Mouse (Mus musculus) kidney, embryonic 15.5 days (tissue): ENCODE measurements around the gene Kif3b. TPM values are rescaled to one million over a fixed set of nuclear protein-coding genes. Genes with fewer than 3 reads are reported as not detected.

Source experiments
- ATAC-seq: fragments of 200-750 bp; cut with Nextera tagmentation; replicated peaks from 2 replicates; pipeline ENCODE4 v1.8.0; 2017; ENCODE audit warnings: moderate TSS enrichment; ENCODE audit not compliant: low FRiP score
- H3K27ac ChIP-seq: fragments of 300-500 bp; sonication (generic); 2 replicates; pipeline ENCODE4 v1.5.1; 2015; ENCODE audit warnings: mild to moderate bottlenecking, inconsistent platforms
- H3K27me3 ChIP-seq: fragments of 300-500 bp; sonication (generic); 2 replicates; pipeline ENCODE4 v1.6.1; 2015; ENCODE audit warnings: inconsistent platforms
- H3K36me3 ChIP-seq: fragments of 300-500 bp; sonication (generic); 2 replicates; pipeline ENCODE4 v1.6.1; 2015; ENCODE audit warnings: inconsistent platforms
- H3K4me1 ChIP-seq: fragments of 300-500 bp; sonication (generic); 2 replicates; pipeline ENCODE4 v1.6.1; 2015; ENCODE audit warnings: inconsistent platforms
- H3K4me2 ChIP-seq: fragments of 300-500 bp; sonication (generic); 2 replicates; pipeline ENCODE4 v1.6.1; 2015; ENCODE audit warnings: moderate library complexity, mild to moderate bottlenecking, inconsistent platforms
- H3K4me3 ChIP-seq: fragments of 300-500 bp; sonication (generic); replicated peaks from 2 replicates; pipeline ENCODE4 v1.5.1; 2015; ENCODE audit warnings: mild to moderate bottlenecking, inconsistent platforms
- H3K9ac ChIP-seq: fragments of 300-500 bp; sonication (generic); 2 replicates; pipeline ENCODE4 v1.6.1; 2015; ENCODE audit warnings: mild to moderate bottlenecking, inconsistent platforms
- H3K9me3 ChIP-seq: fragments of 300-500 bp; sonication (generic); replicated peaks from 2 replicates; pipeline ENCODE4 v1.6.1; 2016; ENCODE audit warnings: inconsistent platforms
- WGBS: fragments of 180-500 bp; shearing (Covaris S2); methylation state at CpG from one replicate; pipeline ENCODE4 v1.1.7; 2015; ENCODE audit warnings: mixed read lengths; 5-methylcytosine and 5-hydroxymethylcytosine counted together
- polyA plus RNA-seq: library from polyadenylated mRNA; unstranded; fragments of >200 nt; fragmentation: Nextera tagmentation; extraction: Ambion mirVana; gene quantifications from 2 replicates; pipeline ENCODE4 v1.2.1, GENCODE M21; 2015

Kif3b gene
- polyA plus RNA-seq, 1 experiment from 2014 or later, result 9.0 TPM

GRCm38 (mm10) chr2:153301123-153301522, 9.9 kb downstream of the Kif3b start:
- no peaks in the 10 kb centered on the region for H3K9me3 ChIP-seq
- ATAC-seq, result no peak
- H3K36me3 ChIP-seq, result peaks cover 4% of the 10 kb centered on the region; the same call in 1 of the 2 replicates
- H3K4me1 ChIP-seq, result peaks cover 14% of the 10 kb centered on the region
- no peak overlapping the region for H3K27ac ChIP-seq
- WGBS, result 92% methylated on average over 5 of the region's 5 CpGs
- H3K4me2 ChIP-seq, result no peak overlapping the region
- H3K4me3 ChIP-seq, result no peak overlapping the region
- no peaks in the 10 kb centered on the region for H3K27me3 ChIP-seq
- H3K9ac ChIP-seq, result no peak overlapping the region

- H3K36me3 ChIP-seq, result peaks cover 4% of the 10 kb centered on the region; the same call in 1 of the 2 replicates
- H3K4me1 ChIP-seq, result peaks cover 7% of the 10 kb centered on the region
- H3K9ac ChIP-seq, result no peak overlapping the region
- WGBS, result 55% methylated on average over 6 of the region's 6 CpGs
- H3K27me3 ChIP-seq, result no peaks in the 10 kb centered on the region
- H3K4me3 ChIP-seq, result no peak overlapping the region
- no peak for ATAC-seq
- no peak overlapping the region for H3K4me2 ChIP-seq
- no peaks in the 10 kb centered on the region for H3K9me3 ChIP-seq
- H3K27ac ChIP-seq, result no peak overlapping the region
These were observed 14.0 kb downstream of the Kif3b start for GRCm38 (mm10) chr2:153305240-153305639.

GRCm38 (mm10) chr2:153308586-153308985, 17.4 kb downstream of the Kif3b start:
- ATAC-seq, result no peak
- peaks cover 7% of the 10 kb centered on the region for H3K4me1 ChIP-seq
- 54% methylated on average over 7 of the region's 7 CpGs for WGBS
- H3K27me3 ChIP-seq, result no peaks in the 10 kb centered on the region
- H3K9me3 ChIP-seq, result no peaks in the 10 kb centered on the region
- no peak overlapping the region for H3K4me3 ChIP-seq
- H3K4me2 ChIP-seq, result no peak overlapping the region
- H3K9ac ChIP-seq, result no peak overlapping the region
- H3K27ac ChIP-seq, result no peak overlapping the region
- H3K36me3 ChIP-seq, result 0 out of 2 replicates have a peak, but pooled peaks cover under 1% of the 10 kb centered on the region

- H3K36me3 ChIP-seq, result no peaks in the 10 kb centered on the region
- H3K4me2 ChIP-seq, result no peak overlapping the region
- no peak overlapping the region for H3K9ac ChIP-seq
- H3K4me3 ChIP-seq, result no peak overlapping the region
- H3K27ac ChIP-seq, result no peak overlapping the region
- peaks cover 7% of the 10 kb centered on the region for H3K4me1 ChIP-seq
- 47% methylated on average over 8 of the region's 8 CpGs for WGBS
- no peaks in the 10 kb centered on the region for H3K27me3 ChIP-seq
- ATAC-seq, result no peak
- no peaks in the 10 kb centered on the region for H3K9me3 ChIP-seq
These were observed 17.9 kb downstream of the Kif3b start for GRCm38 (mm10) chr2:153309106-153309505.

- Histone ChIP-seq H3K4me3 (no peak overlapping the region), H3K9me3 (no peaks in the 10 kb centered on the region), H3K9ac (no peak overlapping the region), H3K27me3 (no peaks in the 10 kb centered on the region), H3K27ac (no peak overlapping the region), H3K36me3 (no peaks in the 10 kb centered on the region), H3K4me2 (no peak overlapping the region), H3K4me1 (peaks cover 7% of the 10 kb centered on the region)
- 76% methylated on average over 6 of the region's 6 CpGs for WGBS
- ATAC-seq, result no peak
These were observed 19.0 kb downstream of the Kif3b start for GRCm38 (mm10) chr2:153310228-153310627.

- Histone ChIP-seq H3K4me2 (no peak overlapping the region), H3K4me1 (peaks cover 7% of the 10 kb centered on the region), H3K27ac (no peak overlapping the region), H3K4me3 (no peak overlapping the region), H3K9ac (no peak overlapping the region), H3K36me3 (peaks cover 19% of the 10 kb centered on the region), H3K27me3 (no peaks in the 10 kb centered on the region), H3K9me3 (no peaks in the 10 kb centered on the region)
- WGBS, result 92% methylated on average over 9 of the region's 9 CpGs
- no peak for ATAC-seq
These were observed 21.7 kb downstream of the Kif3b start for GRCm38 (mm10) chr2:153312884-153313283.

GRCm38 (mm10) chr2:153318408-153318807, 27.2 kb downstream of the Kif3b start:
- Histone ChIP-seq H3K4me1 (no peaks in the 10 kb centered on the region), H3K4me3 (no peak overlapping the region), H3K27ac (no peak overlapping the region), H3K9me3 (no peaks in the 10 kb centered on the region), H3K27me3 (no peaks in the 10 kb centered on the region), H3K36me3 (peaks cover 59% of the 10 kb centered on the region), H3K4me2 (no peak overlapping the region), H3K9ac (no peak overlapping the region)
- ATAC-seq, result no peak
- WGBS, result 93% methylated on average over 4 of the region's 4 CpGs

GRCm38 (mm10) chr2:153319036-153319643, 27.9 kb downstream of the Kif3b start:
- Histone ChIP-seq H3K4me1 (no peaks in the 10 kb centered on the region), H3K4me2 (no peak overlapping the region), H3K9me3 (no peaks in the 10 kb centered on the region), H3K27me3 (no peaks in the 10 kb centered on the region), H3K27ac (peak overlapping the region; percentile 45), H3K36me3 (peaks cover 66% of the 10 kb centered on the region), H3K4me3 (no peak overlapping the region), H3K9ac (no peak overlapping the region)
- ATAC-seq, result no peak
- WGBS, result 78% methylated on average over 8 of the region's 8 CpGs

GRCm38 (mm10) chr2:153325706-153326376, 34.6 kb downstream of the Kif3b start:
- WGBS, result 70% methylated on average over 9 of the region's 9 CpGs
- ATAC-seq, result no peak
- Histone ChIP-seq H3K27me3 (no peaks in the 10 kb centered on the region), H3K4me3 (no peak overlapping the region), H3K9ac (no peak overlapping the region), H3K9me3 (no peaks in the 10 kb centered on the region), H3K4me2 (no peak overlapping the region), H3K36me3 (peaks cover 90% of the 10 kb centered on the region), H3K4me1 (no peaks in the 10 kb centered on the region), H3K27ac (no peak overlapping the region)

- no peak overlapping the region for H3K4me3 ChIP-seq
- H3K4me2 ChIP-seq, result no peak overlapping the region
- peaks cover 3% of the 10 kb centered on the region; the same call in 1 of the 2 replicates for H3K4me1 ChIP-seq
- 96% methylated on average over 5 of the region's 5 CpGs for WGBS
- ATAC-seq, result no peak
- no peaks in the 10 kb centered on the region for H3K9me3 ChIP-seq
- peaks cover 53% of the 10 kb centered on the region for H3K36me3 ChIP-seq
- H3K9ac ChIP-seq, result no peak overlapping the region
- H3K27me3 ChIP-seq, result no peaks in the 10 kb centered on the region
- H3K27ac ChIP-seq, result no peak overlapping the region
These were observed 41.1 kb downstream of the Kif3b start for GRCm38 (mm10) chr2:153332271-153332670.

- Histone ChIP-seq H3K9ac (no peak overlapping the region), H3K4me1 (peaks cover 10% of the 10 kb centered on the region; the same call in 1 of the 2 replicates), H3K36me3 (peaks cover 46% of the 10 kb centered on the region), H3K27me3 (no peaks in the 10 kb centered on the region), H3K4me2 (no peak overlapping the region), H3K27ac (no peak overlapping the region), H3K4me3 (no peak overlapping the region), H3K9me3 (no peaks in the 10 kb centered on the region)
- WGBS, result 95% methylated on average over 3 of the region's 3 CpGs
- ATAC-seq, result no peak
These were observed 41.8 kb downstream of the Kif3b start for GRCm38 (mm10) chr2:153332981-153333380.

- Histone ChIP-seq H3K4me3 (no peak overlapping the region), H3K9ac (no peak overlapping the region), H3K36me3 (peaks cover 39% of the 10 kb centered on the region), H3K27me3 (no peaks in the 10 kb centered on the region), H3K27ac (no peak overlapping the region), H3K9me3 (no peaks in the 10 kb centered on the region), H3K4me1 (peaks cover 12% of the 10 kb centered on the region; the same call in 1 of the 2 replicates), H3K4me2 (no peak overlapping the region)
- no peak; the same call in 1 of the 2 replicates for ATAC-seq
- 53% methylated on average over 6 of the region's 6 CpGs for WGBS
These were observed 42.6 kb downstream of the Kif3b start for GRCm38 (mm10) chr2:153333822-153334232.
